Mouse (Mus musculus) megakaryocyte-erythroid progenitor cell, adult 5-6 weeks (primary cell): ENCODE measurements around the gene Eci1. TPM values are rescaled to one million over a fixed set of nuclear protein-coding genes. Genes with fewer than 3 reads are reported as not detected.

Source experiments
- ATAC-seq: replicated peaks from 2 replicates; pipeline ENCODE4 v1.8.0; 2016; ENCODE audit warnings: mild to moderate bottlenecking, inconsistent platforms; ENCODE audit not compliant: severe bottlenecking, poor library complexity, low FRiP score, low TSS enrichment
- total RNA-seq, 2 experiments: library from RNA; stranded (forward) in 1 of 2; stranded (reverse) in 1 of 2; fragments of 200-1000, 215-1000 nt in 1 of 2; fragments of >200 nt in 1 of 2; fragmentation: Nextera tagmentation in 1 of 2; gene quantifications; 2 replicates each; pipeline ENCODE4 v1.2.3; 2014 to 2017

Gene Eci1
- total RNA-seq, 2 experiments from 2014 or later: 33.3 to 79.7 TPM

DNA sequence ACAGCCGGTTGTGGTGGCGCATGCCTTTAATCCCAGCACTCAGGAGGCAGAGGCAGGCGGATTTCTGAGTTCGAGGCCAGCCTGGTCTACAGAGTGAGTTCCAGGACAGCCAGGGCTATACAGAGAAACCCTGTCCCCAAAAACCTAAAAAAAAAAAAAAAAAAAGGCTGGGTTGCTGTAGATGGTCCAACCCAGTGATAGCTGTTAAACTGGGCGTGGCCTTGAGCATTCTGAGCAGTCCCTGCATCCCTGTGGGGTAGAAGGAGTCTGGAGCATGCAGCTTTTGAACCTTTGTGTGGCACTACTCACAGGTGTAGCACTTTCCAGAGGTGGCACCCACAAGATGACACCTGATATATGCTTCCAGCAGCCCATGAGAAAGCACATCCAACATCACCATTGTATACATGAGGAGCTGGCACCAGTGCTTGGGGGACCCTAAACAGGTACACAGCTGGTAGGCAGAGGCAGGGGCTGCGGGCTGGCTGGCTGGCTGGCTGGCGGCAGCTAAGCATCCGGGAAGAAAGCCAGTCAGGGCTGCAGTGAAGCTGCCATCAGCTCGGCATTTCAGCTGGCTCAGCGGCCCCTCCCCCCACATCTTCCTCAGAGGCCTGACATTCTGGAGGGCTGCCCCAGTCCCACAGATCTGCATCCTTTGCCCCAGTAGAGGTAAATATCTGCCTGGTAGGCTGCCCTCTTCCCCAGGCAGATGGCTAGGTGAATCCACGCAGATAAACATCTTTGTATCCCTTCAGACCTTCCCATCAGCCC, 58.8 kb downstream of the Eci1 start:
- no peak for ATAC-seq

DNA sequence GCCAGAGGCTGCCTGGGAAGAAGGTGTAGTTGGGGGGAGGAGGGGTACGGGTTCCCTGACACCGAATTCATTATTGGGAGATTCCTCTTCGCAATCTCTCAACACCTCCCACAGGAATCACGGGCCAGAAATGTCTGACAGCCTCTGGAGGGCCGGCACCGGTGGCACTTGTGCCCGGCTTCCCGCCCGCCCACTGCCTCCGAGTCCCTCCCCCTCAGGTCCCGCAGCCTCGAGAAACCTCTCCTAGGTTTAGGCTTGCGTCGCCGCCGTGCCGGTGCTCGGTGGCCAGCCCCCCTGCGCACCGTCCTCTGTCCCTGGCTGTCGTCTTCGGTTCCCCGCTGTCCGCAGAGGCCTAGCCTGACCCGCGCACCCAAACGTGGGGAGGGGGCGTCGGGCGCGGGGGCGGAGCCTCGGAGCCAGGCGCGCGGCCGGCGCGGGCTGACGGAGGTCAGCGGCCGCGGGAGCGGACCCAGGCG, 61.8 kb downstream of the Eci1 start, which contains the start of gene Caskin1:
Caskin1 (plus strand) TSS at position 416 of the 476 bp plus-strand sequence.
- ATAC-seq: no peak

DNA sequence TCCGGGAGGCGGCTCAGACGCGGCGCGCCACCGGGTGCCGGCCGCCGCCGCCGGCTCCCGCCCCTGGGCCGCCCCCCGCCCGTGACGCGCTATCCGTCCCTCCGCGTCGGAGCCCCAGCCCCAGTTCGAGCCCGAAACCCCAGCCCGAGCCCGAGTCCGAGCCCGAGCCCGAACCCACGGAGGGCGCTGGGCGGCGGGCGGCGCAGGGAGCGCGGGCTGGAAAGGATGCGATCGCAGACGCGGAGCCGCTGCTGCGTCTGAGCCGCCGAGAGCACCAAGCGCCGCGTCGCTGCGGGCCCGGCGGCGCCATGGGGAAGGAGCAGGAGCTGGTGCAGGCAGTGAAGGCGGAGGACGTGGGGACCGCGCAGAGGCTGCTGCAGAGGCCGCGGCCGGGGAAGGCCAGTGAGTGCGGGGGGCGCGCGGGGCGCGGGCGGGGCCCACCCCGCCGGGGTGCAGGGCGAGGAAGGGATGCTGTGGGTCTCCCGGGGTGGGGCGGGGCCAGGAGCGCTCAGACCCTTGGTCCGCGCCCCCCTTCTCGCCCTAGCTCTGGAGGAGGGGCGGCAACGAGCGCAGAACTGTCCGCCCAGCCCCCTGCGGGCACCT, 62.3 kb downstream of the Eci1 start:
- ATAC-seq: no peak

Other genes starting within 250 kb of the Eci1 start
- 32.2 and 45.2 TPM in 2 replicates for gene Tbc1d24, start 221.1 kb upstream of the Eci1 start, total RNA-seq (2014; fragmentation: Nextera tagmentation)
- gene Tbc1d24, start 221.1 kb upstream of the Eci1 start, total RNA-seq (2017): 6.0 and 6.6 TPM in 2 replicates
- 0.92 TPM in 2 replicates for gene Ntn3, start 217.1 kb upstream of the Eci1 start, total RNA-seq (2014; fragmentation: Nextera tagmentation)
- gene Ntn3, start 217.1 kb upstream of the Eci1 start, total RNA-seq (2017): 0.19 and 0.38 TPM in 2 replicates
- gene Tedc2, start 205.8 kb upstream of the Eci1 start, total RNA-seq (2014; fragmentation: Nextera tagmentation): 19.8 and 31.0 TPM in 2 replicates
- gene Tedc2, start 205.8 kb upstream of the Eci1 start, total RNA-seq (2017): 16.8 and 18.0 TPM in 2 replicates
- 34.7 and 40.9 TPM in 2 replicates for gene Ccnf, start 175.2 kb upstream of the Eci1 start, total RNA-seq (2014; fragmentation: Nextera tagmentation)
- 17.5 and 24.4 TPM in 2 replicates for gene Ccnf, start 175.2 kb upstream of the Eci1 start, total RNA-seq (2017)
- gene Abca17, start 75.6 kb upstream of the Eci1 start, total RNA-seq (2014; fragmentation: Nextera tagmentation): not detected in 2 replicates
- not detected in 2 replicates for gene Abca17, start 75.6 kb upstream of the Eci1 start, total RNA-seq (2017)
- gene Abca3, start 74.7 kb upstream of the Eci1 start, total RNA-seq (2014; fragmentation: Nextera tagmentation): 103 and 105 TPM in 2 replicates
- gene Abca3, start 74.7 kb upstream of the Eci1 start, total RNA-seq (2017): 30.3 and 39.6 TPM in 2 replicates
- 325 and 334 TPM in 2 replicates for gene Rnps1, start 12.1 kb upstream of the Eci1 start, total RNA-seq (2014; fragmentation: Nextera tagmentation)
- gene Rnps1, start 12.1 kb upstream of the Eci1 start, total RNA-seq (2017): 263 and 290 TPM in 2 replicates
- 1.2 and 5.0 TPM in 2 replicates for gene Dnase1l2, start 16.5 kb downstream of the Eci1 start, total RNA-seq (2014; fragmentation: Nextera tagmentation)
- 0.34 and 2.9 TPM in 2 replicates for gene Dnase1l2, start 16.5 kb downstream of the Eci1 start, total RNA-seq (2017)
- 47.7 and 60.9 TPM in 2 replicates for gene E4f1, start 43.7 kb downstream of the Eci1 start, total RNA-seq (2014; fragmentation: Nextera tagmentation)
- 10.5 and 20.8 TPM in 2 replicates for gene E4f1, start 43.7 kb downstream of the Eci1 start, total RNA-seq (2017)
- gene Pgp, start 43.8 kb downstream of the Eci1 start, total RNA-seq (2014; fragmentation: Nextera tagmentation): 32.8 and 43.6 TPM in 2 replicates
- gene Pgp, start 43.8 kb downstream of the Eci1 start, total RNA-seq (2017): 21.9 and 23.4 TPM in 2 replicates
- gene Bricd5, start 47.2 kb downstream of the Eci1 start, total RNA-seq (2014; fragmentation: Nextera tagmentation): not detected in 2 replicates
- 0.80 TPM in 1 of 2 replicates, not detected in the other for gene Bricd5, start 47.2 kb downstream of the Eci1 start, total RNA-seq (2017)
- 35.8 and 38.7 TPM in 2 replicates for gene Mlst8, start 52.4 kb downstream of the Eci1 start, total RNA-seq (2014; fragmentation: Nextera tagmentation)
- gene Mlst8, start 52.4 kb downstream of the Eci1 start, total RNA-seq (2017): 17.2 and 36.1 TPM in 2 replicates
- gene Caskin1, start 62.0 kb downstream of the Eci1 start, total RNA-seq (2014; fragmentation: Nextera tagmentation): not detected in 2 replicates
- gene Caskin1, start 62.0 kb downstream of the Eci1 start, total RNA-seq (2017): not detected in 2 replicates
- 111 and 143 TPM in 2 replicates for gene Traf7, start 101.3 kb downstream of the Eci1 start, total RNA-seq (2014; fragmentation: Nextera tagmentation)
- 66.3 and 84.8 TPM in 2 replicates for gene Traf7, start 101.3 kb downstream of the Eci1 start, total RNA-seq (2017)
- not detected in 2 replicates for gene Rab26, start 107.6 kb downstream of the Eci1 start, total RNA-seq (2014; fragmentation: Nextera tagmentation)
- gene Rab26, start 107.6 kb downstream of the Eci1 start, total RNA-seq (2017): 1.3 TPM in 1 of 2 replicates, not detected in the other
- 17.2 and 20.5 TPM in 2 replicates for gene Pkd1, start 123.2 kb downstream of the Eci1 start, total RNA-seq (2014; fragmentation: Nextera tagmentation)
- 4.6 and 5.4 TPM in 2 replicates for gene Pkd1, start 123.2 kb downstream of the Eci1 start, total RNA-seq (2017)
- gene Tsc2, start 206.0 kb downstream of the Eci1 start, total RNA-seq (2014; fragmentation: Nextera tagmentation): 70.8 and 101 TPM in 2 replicates
- 39.0 and 44.3 TPM in 2 replicates for gene Tsc2, start 206.0 kb downstream of the Eci1 start, total RNA-seq (2017)
- gene Nthl1, start 206.0 kb downstream of the Eci1 start, total RNA-seq (2014; fragmentation: Nextera tagmentation): 7.8 and 14.1 TPM in 2 replicates
- 4.6 and 12.9 TPM in 2 replicates for gene Nthl1, start 206.0 kb downstream of the Eci1 start, total RNA-seq (2017)
- 1.0 TPM in 1 of 2 replicates, not detected in the other for gene Slc9a3r2, start 223.7 kb downstream of the Eci1 start, total RNA-seq (2014; fragmentation: Nextera tagmentation)
- 0.38 and 1.6 TPM in 2 replicates for gene Slc9a3r2, start 223.7 kb downstream of the Eci1 start, total RNA-seq (2017)
- 2.0 TPM in 1 of 2 replicates, not detected in the other for gene Npw, start 231.8 kb downstream of the Eci1 start, total RNA-seq (2014; fragmentation: Nextera tagmentation)
- gene Npw, start 231.8 kb downstream of the Eci1 start, total RNA-seq (2017): not detected in 2 replicates
- gene Zfp598, start 243.0 kb downstream of the Eci1 start, total RNA-seq (2014; fragmentation: Nextera tagmentation): 44.9 and 65.2 TPM in 2 replicates
- gene Zfp598, start 243.0 kb downstream of the Eci1 start, total RNA-seq (2017): 24.7 and 32.1 TPM in 2 replicates